Mouse (Mus musculus) bone marrow macrophage, adult 2 months (primary cell): Measurements from ENCODE around the gene Suclg2.

Experiments used
- CTCF ChIP-seq: IDR thresholded peaks from 2 replicates; pipeline ENCODE4 v1.5.1; 2012; ENCODE audit warnings: low read depth, mild to moderate bottlenecking, low read length, moderate library complexity
- POLR2A ChIP-seq: IDR thresholded peaks from 2 replicates; pipeline ENCODE4 v1.6.1; 2012; ENCODE audit warnings: mild to moderate bottlenecking, low read depth, low read length, borderline replicate concordance

- TF ChIP-seq CTCF (no peak), POLR2A (no peak)
These were observed 97.8 kb downstream of the Suclg2 start for GRCm38 (mm10) chr6:95620804-95621203.
